Mouse (Mus musculus) limb, embryonic 13.5 days (tissue): ENCODE data around the gene Il31ra. TPM values are rescaled to one million over a fixed set of nuclear protein-coding genes. Genes with fewer than 3 reads are reported as not detected.
"Not testable (repeated sequence)": the region's sequence is repeated elsewhere in the genome, so short reads cannot be mapped to it uniquely, and the experiment has no call there.

Source experiments
- ATAC-seq: fragments of 200-750 bp; cut with Nextera tagmentation; 2 replicates; pipeline ENCODE4 v1.8.0; 2017; ENCODE audit warnings: low read depth, moderate number of reproducible peaks, moderate TSS enrichment; ENCODE audit not compliant: low FRiP score
- H3K27ac ChIP-seq: fragments of 300-500 bp; sonication (generic); 2 replicates; pipeline ENCODE4 v1.5.1; 2015; ENCODE audit warnings: inconsistent platforms, mild to moderate bottlenecking, moderate library complexity
- H3K27me3 ChIP-seq: fragments of 300-500 bp; sonication (generic); 2 replicates; pipeline ENCODE4 v1.6.1; 2015; ENCODE audit warnings: mild to moderate bottlenecking, inconsistent platforms
- H3K36me3 ChIP-seq: fragments of 300-500 bp; sonication (generic); 2 replicates; pipeline ENCODE4 v1.6.1; 2015; ENCODE audit warnings: inconsistent platforms, mild to moderate bottlenecking, moderate library complexity
- H3K4me1 ChIP-seq: fragments of 300-500 bp; sonication (generic); 2 replicates; pipeline ENCODE4 v1.6.1; 2015; ENCODE audit warnings: inconsistent platforms
- H3K4me2 ChIP-seq: fragments of 300-500 bp; sonication (generic); replicated peaks from 2 replicates; pipeline ENCODE4 v1.6.1; 2015; ENCODE audit warnings: inconsistent platforms, mild to moderate bottlenecking, moderate library complexity
- H3K4me3 ChIP-seq: fragments of 300-500 bp; sonication (generic); 2 replicates; pipeline ENCODE4 v1.5.1; 2015; ENCODE audit warnings: moderate library complexity, mild to moderate bottlenecking, inconsistent platforms
- H3K9ac ChIP-seq: fragments of 300-500 bp; sonication (generic); 2 replicates; pipeline ENCODE4 v1.6.1; 2015; ENCODE audit warnings: mild to moderate bottlenecking, inconsistent platforms
- H3K9me3 ChIP-seq: fragments of 300-500 bp; sonication (generic); 2 replicates; pipeline ENCODE4 v1.6.1; 2016; ENCODE audit warnings: inconsistent platforms
- WGBS: fragments of 180-500 bp; shearing (Covaris S2); methylation state at CpG from one replicate; pipeline ENCODE4 v1.1.7; 2015; 5-methylcytosine and 5-hydroxymethylcytosine counted together
- polyA plus RNA-seq: library from polyadenylated mRNA; unstranded; fragments of >200 nt; fragmentation: Nextera tagmentation; extraction: Ambion mirVana; gene quantifications from 2 replicates; pipeline ENCODE4 v1.2.1, GENCODE M21; 2015

Gene Il31ra
- polyA plus RNA-seq, result 0.05 and 0.24 TPM in 2 replicates

DNA sequence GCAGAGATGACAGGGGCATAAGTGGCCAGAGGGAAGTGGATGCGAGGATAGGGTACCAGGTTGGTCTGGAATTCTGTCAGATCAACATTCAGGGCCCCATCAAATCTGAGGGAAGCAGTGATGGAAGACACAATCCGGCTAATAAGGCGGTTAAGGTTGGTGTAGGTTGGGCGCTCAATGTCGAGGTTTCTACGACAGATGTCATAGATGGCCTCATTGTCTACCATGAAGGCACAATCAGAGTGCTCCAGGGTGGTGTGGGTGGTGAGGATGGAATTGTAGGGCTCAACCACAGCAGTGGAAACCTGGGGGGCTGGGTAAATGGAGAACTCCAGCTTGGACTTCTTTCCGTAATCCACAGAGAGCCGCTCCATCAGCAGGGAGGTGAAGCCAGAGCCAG, at the start of gene Il31ra:
Gene Il31ra (minus strand): TSS at position 101 of the 400 bp plus-strand sequence.
- not testable (repeated sequence) for ATAC-seq, H3K27ac ChIP-seq, H3K4me2 ChIP-seq, H3K9me3 ChIP-seq, H3K4me3 ChIP-seq, H3K9ac ChIP-seq, H3K4me1 ChIP-seq, H3K36me3 ChIP-seq, H3K27me3 ChIP-seq
- 96% methylated on average over 4 of the region's 8 CpGs for WGBS

DNA sequence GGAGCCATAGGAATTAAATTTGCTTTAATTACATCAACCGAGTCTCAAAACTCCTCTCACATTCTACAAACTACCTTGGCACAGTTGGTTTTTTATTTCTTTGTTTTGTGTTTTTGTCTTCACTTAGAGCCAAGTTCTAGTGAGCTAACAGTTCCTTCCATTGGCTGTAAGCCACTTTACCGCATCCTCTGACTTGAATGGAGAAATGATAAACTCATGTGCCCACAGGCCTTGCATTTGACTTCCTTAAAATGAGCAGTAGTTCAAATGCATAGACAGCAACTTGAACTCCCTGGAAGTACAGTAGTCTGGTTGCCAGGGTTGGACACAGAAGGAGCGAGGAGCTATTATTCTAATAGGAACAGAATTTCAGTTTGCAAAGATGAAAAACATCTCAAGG, 48.7 kb upstream of the Il31ra start:
- no peak for ATAC-seq
- Histone ChIP-seq H3K4me2 (no peak overlapping the region), H3K9me3 (no peaks in the 10 kb centered on the region), H3K9ac (no peak overlapping the region), H3K27ac (no peak overlapping the region), H3K27me3 (no peaks in the 10 kb centered on the region), H3K4me3 (no peak overlapping the region), H3K4me1 (no peaks in the 10 kb centered on the region), H3K36me3 (no peaks in the 10 kb centered on the region)
- 84% methylated on average over 3 of the region's 3 CpGs for WGBS

DNA sequence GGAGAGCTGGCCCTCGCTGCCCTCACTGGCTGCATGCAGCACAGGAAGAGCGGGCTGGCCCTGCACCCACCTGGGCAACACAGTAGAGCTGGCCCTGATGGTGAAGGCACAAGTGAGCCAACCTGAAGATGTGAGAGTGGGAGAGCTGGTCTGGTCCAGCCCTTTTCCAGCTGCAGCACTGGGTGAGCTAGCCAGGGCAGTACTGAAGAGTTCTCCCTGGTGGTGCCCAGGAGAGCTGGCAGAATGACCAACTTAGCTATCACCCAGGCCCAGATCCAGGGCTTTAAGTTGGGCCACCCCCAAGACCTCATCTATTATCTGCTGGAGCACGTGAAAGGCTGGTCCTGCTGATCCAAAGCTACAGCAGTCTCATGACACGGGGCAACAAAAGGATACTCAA, 45.0 kb upstream of the Il31ra start:
- H3K9me3 ChIP-seq, result no peaks in the 10 kb centered on the region
- H3K27ac ChIP-seq, result no peak overlapping the region
- no peak overlapping the region for H3K9ac ChIP-seq
- no peaks in the 10 kb centered on the region for H3K4me1 ChIP-seq
- H3K36me3 ChIP-seq, result no peaks in the 10 kb centered on the region
- H3K27me3 ChIP-seq, result no peaks in the 10 kb centered on the region
- no peak for ATAC-seq
- 74% methylated on average over 4 of the region's 4 CpGs for WGBS
- H3K4me3 ChIP-seq, result no peak overlapping the region
- no peak overlapping the region for H3K4me2 ChIP-seq

DNA sequence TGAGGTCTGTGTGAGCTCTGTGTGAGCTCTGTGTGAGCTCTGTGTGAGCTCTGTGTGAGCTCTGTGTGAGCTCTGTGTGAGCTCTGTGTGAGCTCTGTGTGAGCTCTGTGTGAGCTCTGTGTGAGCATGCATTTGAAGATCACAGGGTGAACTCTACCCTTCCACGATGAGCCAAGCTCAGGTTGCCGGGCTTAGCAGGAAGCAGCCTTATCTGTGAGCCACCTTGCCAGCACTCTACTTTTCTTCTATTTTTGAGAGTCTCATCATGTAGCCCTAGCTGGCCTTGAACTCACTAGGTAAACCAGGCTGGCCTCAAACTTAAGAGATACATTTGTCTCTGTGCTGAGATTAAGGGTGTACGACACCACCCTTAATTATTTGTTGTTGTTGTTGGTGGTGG, 42.3 kb upstream of the Il31ra start:
- H3K9ac ChIP-seq, result no peak overlapping the region
- H3K4me2 ChIP-seq, result no peak overlapping the region
- no peak overlapping the region for H3K4me3 ChIP-seq
- H3K36me3 ChIP-seq, result no peaks in the 10 kb centered on the region
- ATAC-seq, result no peak
- H3K9me3 ChIP-seq, result no peaks in the 10 kb centered on the region
- WGBS, result 48% methylated on average over 3 of the region's 3 CpGs
- H3K27me3 ChIP-seq, result no peaks in the 10 kb centered on the region
- H3K4me1 ChIP-seq, result no peaks in the 10 kb centered on the region
- H3K27ac ChIP-seq, result no peak overlapping the region

DNA sequence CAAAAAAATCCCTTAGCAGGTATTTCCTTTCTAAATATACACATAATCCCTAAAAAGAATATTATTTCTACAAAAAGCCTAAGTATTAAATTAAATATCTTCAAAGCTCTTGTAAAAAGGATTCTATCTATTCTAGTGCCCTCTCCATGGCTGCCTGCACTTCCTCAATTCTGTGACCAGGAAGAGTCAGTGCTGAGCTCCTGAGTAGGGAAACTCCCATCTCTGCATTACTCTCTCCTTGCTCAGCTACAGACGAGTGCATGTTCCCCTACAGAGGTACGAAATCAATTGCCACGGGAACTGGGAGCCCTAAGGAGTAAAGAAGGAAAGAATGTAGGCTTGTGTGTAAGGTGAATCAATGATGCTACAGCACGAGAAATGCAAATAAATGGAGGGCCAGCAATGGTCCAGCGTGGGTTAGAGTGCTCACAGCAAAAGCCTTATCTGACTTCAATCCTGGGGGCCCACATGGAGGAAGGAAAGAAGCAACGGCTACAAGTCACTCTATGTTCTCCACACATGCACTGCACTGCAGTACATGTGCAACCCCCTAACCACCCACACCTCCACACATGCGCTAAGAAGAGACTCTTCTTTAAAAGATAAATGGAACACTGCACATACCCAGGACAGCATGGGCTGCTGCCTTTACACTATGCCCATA, 41.1 kb upstream of the Il31ra start:
- H3K36me3 ChIP-seq, result no peaks in the 10 kb centered on the region

DNA sequence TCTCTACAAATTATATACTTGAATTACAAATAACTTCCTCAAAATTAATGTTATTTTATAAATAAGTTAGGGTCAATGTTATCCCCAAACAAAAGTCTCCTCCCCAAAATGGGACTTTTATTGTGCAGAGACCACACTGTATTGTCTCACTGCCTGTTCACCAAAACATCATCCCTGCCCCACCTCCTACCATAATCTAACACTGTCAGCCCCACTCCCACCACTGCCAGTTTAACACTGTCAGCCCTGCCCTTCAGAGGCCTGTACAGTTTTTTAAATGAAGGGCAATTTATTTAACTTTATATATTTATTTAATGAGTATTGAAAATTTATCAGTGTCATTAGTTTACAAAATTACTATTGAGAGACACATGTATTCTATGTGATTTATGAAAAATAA, 31.4 kb upstream of the Il31ra start:
- Histone ChIP-seq H3K4me3 (no peak overlapping the region), H3K27ac (no peak overlapping the region), H3K9me3 (no peaks in the 10 kb centered on the region), H3K27me3 (peaks cover 8% of the 10 kb centered on the region), H3K36me3 (no peaks in the 10 kb centered on the region), H3K4me2 (no peak overlapping the region), H3K9ac (no peak overlapping the region), H3K4me1 (0 out of 2 replicates have a peak, but pooled peaks cover 5% of the 10 kb centered on the region)
- ATAC-seq, result no peak

More for the DNA sequence above, 41.1 kb upstream of the Il31ra start:
- WGBS, result 73% methylated on average over 7 of the region's 7 CpGs
- ATAC-seq, result no peak
- Histone ChIP-seq H3K27ac (no peak overlapping the region), H3K4me3 (no peak overlapping the region), H3K27me3 (no peaks in the 10 kb centered on the region), H3K9ac (no peak overlapping the region), H3K4me2 (no peak overlapping the region), H3K4me1 (no peaks in the 10 kb centered on the region), H3K9me3 (no peaks in the 10 kb centered on the region)

DNA sequence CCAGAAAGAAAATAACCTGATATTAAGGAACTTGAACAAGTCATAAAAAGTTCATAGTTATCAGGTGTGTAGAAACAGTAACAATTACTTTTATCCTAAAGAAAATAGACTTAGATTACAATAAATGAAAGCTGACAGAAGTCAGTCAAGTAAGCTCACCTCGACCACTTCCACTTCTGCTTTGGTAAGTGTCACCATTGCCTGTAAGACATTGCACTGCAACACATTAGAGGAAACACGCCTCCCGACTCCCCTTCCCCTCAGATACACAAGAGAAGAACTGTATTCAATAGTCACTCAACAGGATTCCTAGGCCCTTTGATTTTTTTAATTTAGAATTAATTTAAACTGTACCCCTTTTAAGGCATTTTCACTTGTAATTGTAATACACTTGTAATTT, 30.5 kb upstream of the Il31ra start:
- no peak for ATAC-seq
- no peak overlapping the region for H3K9ac ChIP-seq
- H3K4me3 ChIP-seq, result no peak overlapping the region
- WGBS, result 70% methylated on average over 3 of the region's 3 CpGs
- H3K9me3 ChIP-seq, result no peaks in the 10 kb centered on the region
- H3K4me2 ChIP-seq, result no peak overlapping the region
- no peaks in the 10 kb centered on the region for H3K36me3 ChIP-seq
- H3K27ac ChIP-seq, result no peak overlapping the region
- H3K4me1 ChIP-seq, result 0 out of 2 replicates have a peak, but pooled peaks cover 5% of the 10 kb centered on the region
- peaks cover 8% of the 10 kb centered on the region for H3K27me3 ChIP-seq

DNA sequence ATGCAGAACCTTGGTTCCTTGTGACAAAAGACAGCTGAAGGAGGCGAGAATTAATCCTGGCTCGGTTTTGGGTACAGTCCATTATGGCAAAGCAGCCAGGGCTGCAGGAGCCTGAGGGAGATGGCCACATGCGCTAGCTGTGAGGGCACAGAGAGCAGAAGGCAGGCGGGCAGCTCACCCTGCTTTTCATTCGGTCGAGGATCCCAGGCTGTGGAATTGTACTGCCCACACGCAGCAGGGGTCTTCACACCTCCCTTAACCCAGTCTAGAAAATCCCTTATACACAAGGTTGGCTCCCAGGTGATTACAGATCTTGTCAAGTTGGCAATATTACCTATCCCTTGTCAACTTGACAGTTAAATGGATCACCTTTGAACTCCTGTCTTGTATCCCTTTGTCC, 29.5 kb upstream of the Il31ra start:
- WGBS, result 60% methylated on average over 7 of the region's 7 CpGs
- no peaks in the 10 kb centered on the region for H3K36me3 ChIP-seq
- peaks cover 8% of the 10 kb centered on the region for H3K27me3 ChIP-seq
- H3K4me3 ChIP-seq, result no peak overlapping the region
- H3K9me3 ChIP-seq, result no peaks in the 10 kb centered on the region
- no peak overlapping the region for H3K9ac ChIP-seq
- H3K27ac ChIP-seq, result no peak overlapping the region
- no peak overlapping the region for H3K4me2 ChIP-seq
- ATAC-seq, result no peak
- H3K4me1 ChIP-seq, result 0 out of 2 replicates have a peak, but pooled peaks cover 5% of the 10 kb centered on the region

DNA sequence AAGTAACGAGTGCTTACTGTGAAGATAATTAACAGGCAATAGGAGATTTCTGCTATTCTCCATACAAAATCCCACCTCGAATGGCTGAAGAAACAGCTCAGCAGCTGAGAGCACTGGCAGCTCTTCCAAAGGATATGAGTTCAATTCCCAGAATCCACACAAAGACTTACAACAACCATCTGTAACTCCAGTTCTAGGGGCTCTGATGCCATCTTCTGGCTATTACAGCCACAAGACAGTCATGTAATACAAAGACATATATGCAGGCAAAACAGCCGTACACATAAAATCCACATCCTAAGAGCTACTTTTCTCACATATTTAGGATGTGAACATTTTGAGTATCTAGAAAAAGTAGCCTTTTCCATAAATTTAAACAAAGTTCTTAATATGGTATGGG, 27.4 kb upstream of the Il31ra start:
- Histone ChIP-seq H3K36me3 (no peaks in the 10 kb centered on the region), H3K9me3 (no peaks in the 10 kb centered on the region), H3K27ac (no peak overlapping the region), H3K9ac (no peak overlapping the region), H3K4me2 (no peak overlapping the region), H3K27me3 (peaks cover 8% of the 10 kb centered on the region), H3K4me3 (no peak overlapping the region), H3K4me1 (0 out of 2 replicates have a peak, but pooled peaks cover 5% of the 10 kb centered on the region)
- ATAC-seq, result no peak; the same call in 1 of the 2 replicates
- 35% methylated on average over 3 of the region's 3 CpGs for WGBS

DNA sequence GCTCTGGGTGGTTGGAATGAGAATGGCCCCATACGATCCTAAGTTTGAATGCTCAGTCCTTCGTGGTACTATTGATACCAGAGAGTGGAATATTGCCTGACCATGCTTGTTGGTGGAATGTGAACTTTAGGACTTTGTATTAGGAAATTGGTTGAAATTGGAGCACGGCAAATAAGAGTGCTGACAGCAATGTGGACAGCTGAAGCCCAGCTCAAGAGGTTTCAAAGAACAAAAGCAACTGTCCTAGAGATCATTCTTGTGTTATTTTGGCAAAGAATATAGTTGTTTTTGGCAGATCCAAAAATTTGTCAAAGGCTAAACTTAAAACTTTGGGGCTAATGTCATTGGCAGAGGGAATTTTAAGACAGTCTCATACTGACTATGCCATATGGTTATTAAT, 14.4 kb upstream of the Il31ra start:
- Histone ChIP-seq H3K27me3 (no peaks in the 10 kb centered on the region), H3K4me3 (no peak overlapping the region), H3K4me1 (0 out of 2 replicates have a peak, but pooled peaks cover 3% of the 10 kb centered on the region), H3K4me2 (no peak overlapping the region), H3K27ac (no peak overlapping the region), H3K9me3 (no peaks in the 10 kb centered on the region), H3K36me3 (no peaks in the 10 kb centered on the region), H3K9ac (no peak overlapping the region)
- ATAC-seq, result no peak
- 86% methylated on average over 3 of the region's 3 CpGs for WGBS

DNA sequence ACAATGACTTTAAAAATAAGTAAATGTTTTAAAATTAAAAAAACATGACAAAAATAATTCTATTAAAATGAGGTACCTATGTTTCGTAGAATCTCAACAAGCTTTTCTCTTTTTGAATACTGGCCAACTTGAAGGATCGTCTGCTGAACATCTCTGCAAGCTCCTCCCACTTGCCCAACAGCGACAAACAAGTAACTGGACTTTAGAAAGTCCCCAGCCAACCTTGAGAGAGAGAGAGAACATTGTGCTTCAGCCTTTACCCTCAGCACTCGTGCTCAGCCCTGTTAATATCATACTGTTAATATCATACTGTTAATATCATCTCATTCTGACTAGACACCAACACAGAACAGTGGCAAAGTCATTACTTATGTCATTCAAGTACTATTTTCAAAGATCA, 10.3 kb upstream of the Il31ra start:
- no peak overlapping the region for H3K4me3 ChIP-seq
- H3K9me3 ChIP-seq, result no peaks in the 10 kb centered on the region
- no peak overlapping the region for H3K9ac ChIP-seq
- no peak overlapping the region for H3K27ac ChIP-seq
- H3K36me3 ChIP-seq, result no peaks in the 10 kb centered on the region
- no peak overlapping the region for H3K4me2 ChIP-seq
- WGBS, result 48% methylated on average over 4 of the region's 4 CpGs
- ATAC-seq, result no peak
- H3K4me1 ChIP-seq, result 0 out of 2 replicates have a peak, but pooled peaks cover 8% of the 10 kb centered on the region
- no peaks in the 10 kb centered on the region for H3K27me3 ChIP-seq

DNA sequence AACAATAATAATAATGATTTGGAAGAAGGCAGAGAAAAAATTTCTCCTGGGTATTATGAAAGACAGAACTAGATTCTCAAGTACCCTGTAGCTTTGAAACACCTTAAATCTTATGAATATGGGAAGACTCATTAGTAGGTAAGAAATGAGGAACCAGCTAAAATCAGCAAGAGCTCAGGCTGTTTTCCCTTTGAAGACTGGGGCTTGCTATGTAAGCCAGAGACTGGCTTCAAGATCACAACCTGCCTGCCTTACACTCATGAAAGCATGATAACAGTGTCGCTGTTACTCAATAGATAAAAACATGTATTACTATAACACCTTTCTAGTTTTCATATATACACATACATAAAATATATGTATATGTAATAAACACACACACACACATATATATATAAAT, 9.7 kb upstream of the Il31ra start:
- Histone ChIP-seq H3K9ac (no peak overlapping the region), H3K4me2 (no peak overlapping the region), H3K36me3 (no peaks in the 10 kb centered on the region), H3K27me3 (no peaks in the 10 kb centered on the region), H3K27ac (no peak overlapping the region), H3K4me3 (no peak overlapping the region), H3K4me1 (0 out of 2 replicates have a peak, but pooled peaks cover 8% of the 10 kb centered on the region), H3K9me3 (no peaks in the 10 kb centered on the region)
- no peak for ATAC-seq
- 83% methylated on average over 1 of the region's 1 CpGs for WGBS

DNA sequence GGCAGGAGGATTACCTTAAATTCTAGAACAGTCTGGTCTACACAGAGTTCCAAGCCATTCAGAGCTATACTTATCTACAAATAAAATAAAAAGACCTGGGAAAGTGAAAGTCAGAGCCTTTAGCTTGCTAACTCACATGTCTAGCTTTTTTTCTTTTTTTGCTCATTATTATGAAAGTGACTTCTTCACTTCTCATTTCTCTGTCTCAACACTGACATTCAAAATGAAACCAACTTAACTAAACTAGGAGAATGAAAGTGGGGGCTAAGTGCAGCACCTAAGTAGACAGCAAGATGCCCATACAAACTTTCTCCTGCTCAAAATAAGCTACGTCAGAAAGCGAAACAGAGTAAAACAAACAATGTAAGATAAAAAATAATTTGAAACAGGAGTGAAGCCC, 8.4 kb upstream of the Il31ra start:
- H3K27me3 ChIP-seq, result no peaks in the 10 kb centered on the region
- whole genome bisulfite sequencing, result 77% methylated on average over 2 of the region's 2 CpGs
- no peak overlapping the region for H3K9ac ChIP-seq
- H3K9me3 ChIP-seq, result no peaks in the 10 kb centered on the region
- no peak for ATAC-seq
- 0 out of 2 replicates have a peak, but pooled peaks cover 8% of the 10 kb centered on the region for H3K4me1 ChIP-seq
- H3K4me2 ChIP-seq, result no peak overlapping the region
- H3K4me3 ChIP-seq, result no peak overlapping the region
- H3K27ac ChIP-seq, result no peak overlapping the region
- no peaks in the 10 kb centered on the region for H3K36me3 ChIP-seq
